Mouse (Mus musculus) T-helper 1 cell (primary cell): ENCODE measurements around the gene Kcnk10.

ENCODE experiments used
- in situ Hi-C: fragments of 300-600 bp; cut with MboI, MseI; formaldehyde crosslinking; loops from one replicate; pipeline ENCODE4 v1.15.1; 2025; ENCODE audit warnings: high pct_unique_total_duplicates

The Kcnk10 gene

DNA sequence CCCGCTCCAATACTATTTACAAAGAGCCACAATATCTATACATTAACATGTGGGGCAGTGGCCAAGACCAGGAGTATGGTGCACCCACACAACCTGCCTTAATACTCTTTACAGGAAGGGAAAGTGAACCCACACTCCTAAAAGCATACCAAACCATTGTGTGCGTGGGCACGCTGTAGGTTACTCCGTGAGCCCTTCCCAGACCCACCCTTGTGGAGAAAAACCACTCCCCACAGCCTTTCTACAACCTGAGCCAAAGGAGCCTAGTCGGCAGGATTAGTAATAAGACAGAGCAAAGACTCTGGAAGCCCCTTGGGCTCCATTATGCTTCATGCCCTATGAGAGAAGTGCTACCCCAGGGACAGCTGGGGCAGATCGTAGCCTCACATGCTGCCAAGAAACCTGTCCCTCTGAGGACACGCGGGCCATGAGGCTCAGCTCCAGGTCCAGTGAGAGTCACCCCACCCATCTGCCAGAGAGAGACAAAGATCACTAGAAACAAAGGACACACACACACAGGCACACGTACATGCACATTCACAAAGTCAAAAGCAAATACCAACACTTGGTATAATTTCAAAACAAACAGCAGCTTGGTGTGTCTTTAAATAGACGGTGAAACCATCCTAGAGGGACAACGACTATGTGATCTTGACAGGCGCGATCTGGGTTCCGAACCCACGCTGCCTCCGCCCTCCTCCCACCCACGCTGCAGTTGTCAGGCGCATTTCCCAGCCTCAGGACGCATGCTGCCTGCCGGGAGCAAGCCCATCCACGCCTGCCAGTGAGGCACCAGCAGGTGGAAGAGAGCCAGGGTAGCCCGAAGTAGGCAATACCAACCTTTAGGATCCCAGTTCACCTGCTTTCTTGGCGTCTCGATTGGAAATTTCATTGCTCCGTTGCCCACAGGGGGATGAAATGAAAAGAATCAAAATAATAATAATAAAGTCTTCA, 4.5 kb downstream of the Kcnk10 start:
- in situ Hi-C loops: no loop called here

DNA sequence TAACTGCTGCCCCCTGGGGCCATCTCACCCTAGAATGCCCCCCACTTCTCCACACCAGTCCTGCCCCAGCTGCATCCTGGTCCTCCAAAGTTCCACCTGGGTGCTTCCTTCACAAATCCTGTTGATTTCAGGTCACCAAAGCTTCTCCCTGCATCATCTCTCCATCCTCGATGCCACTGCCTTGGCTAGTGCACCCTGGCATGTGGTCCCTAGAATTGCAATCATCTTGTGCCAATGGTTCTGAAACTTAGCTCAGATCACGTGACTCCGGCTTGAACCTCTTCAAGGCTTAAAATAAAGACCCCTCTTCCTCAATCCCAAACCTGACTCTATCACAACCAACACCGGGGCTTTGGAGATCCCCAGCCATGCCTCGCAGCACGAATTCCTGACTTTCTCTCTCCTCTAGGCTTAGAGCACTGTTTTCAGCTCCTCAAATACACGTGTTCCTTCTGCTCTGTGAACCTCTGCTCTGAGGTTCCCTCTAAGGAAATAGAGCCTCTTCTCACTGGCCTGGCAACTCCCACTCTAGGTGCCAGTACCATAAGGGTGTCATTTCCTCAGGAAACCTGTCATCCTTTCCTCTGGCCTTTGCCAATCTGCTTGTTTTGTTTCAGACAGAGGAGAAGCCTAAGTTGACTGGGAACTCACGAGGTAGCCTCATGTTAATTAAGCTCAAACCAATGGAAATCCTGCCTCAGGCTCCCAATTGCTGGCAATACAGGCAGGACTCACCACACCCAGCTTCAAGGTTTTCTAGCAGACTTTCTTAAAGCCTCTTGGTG, 6.0 kb downstream of the Kcnk10 start:
- in situ Hi-C loops: no loop called here

DNA sequence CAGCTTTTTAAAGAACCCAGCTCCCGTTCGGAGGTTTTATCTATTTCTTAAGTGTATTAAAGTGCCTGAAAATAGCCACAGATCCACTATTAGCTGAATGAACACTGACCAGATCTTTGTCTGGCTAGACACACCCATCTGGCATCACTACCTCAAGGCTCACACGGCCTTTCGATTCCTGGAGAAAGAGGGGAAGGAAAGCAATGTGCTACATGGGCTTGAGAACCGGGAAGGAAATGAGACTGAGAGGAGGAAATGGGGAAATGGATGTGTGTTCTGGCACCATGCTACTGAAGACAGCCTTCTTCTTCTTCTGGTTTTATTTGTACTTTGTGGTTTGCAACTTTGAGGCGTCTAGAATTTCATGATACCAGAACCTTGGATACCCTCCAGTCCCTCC, 8.7 kb downstream of the Kcnk10 start:
- in situ Hi-C loops: loop anchor here (5.0 kb wide), 1 partner anchor 237 kb away; no protein-coding TSS in a partner anchor

DNA sequence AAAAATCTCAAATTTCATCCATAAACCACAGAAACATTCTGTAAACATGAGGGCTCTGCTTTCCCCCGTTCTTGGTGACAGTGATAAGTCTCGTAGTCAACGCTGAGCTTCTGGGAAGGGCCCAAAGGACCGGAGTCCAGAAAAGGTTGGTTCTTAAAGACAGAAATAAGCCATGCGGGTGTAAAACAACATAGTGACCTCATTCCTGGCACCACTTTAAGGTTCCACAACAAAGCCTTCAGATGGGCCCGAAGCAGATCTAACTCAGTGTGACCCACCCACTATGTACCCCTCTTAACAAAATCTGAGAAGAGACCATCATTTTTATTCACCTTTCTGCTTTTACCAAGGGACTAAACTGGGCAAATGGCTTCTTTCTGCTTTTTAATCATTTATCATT, 10.2 kb downstream of the Kcnk10 start:
- in situ Hi-C loops: loop anchor here (5.0 kb wide), 1 partner anchor 236 kb away; no protein-coding TSS in a partner anchor

DNA sequence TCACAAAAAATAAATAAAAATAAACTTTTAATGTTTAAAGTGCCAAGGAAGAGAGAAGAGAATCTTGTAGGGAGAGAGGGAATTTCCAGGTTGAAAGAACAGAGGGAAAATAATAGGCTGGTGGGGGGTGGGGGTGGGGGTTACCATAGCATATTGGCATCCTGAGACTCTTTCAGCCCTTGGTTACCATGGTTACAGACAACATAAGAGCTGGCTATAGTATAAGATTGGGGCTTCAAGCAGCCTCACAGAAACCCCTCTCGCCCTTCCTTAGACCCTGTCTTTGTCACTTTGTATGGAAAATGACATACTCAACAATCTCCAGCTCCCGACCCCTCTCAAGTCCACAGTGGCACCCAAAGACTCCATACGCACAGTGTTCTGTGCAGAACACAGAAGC, 13.7 kb downstream of the Kcnk10 start:
- in situ Hi-C loops: no loop called here

DNA sequence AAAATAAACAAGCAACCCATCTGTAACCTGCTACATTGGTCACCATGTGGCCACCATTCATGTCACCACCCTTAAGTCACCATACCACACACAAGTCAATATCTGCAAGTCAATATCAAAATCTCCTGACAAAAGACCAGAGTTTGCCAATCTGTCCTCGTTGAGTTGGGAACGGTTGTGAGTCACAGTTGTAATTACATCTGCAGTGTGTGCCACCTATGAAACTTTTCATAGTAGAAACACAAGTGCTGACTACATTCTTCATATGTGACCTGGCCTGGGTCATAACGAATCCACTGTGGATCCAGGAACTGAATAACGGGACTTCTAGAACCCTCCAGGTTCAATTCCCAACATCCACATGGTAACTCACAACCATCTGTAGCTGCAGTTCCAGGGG, 14.8 kb downstream of the Kcnk10 start:
- in situ Hi-C loops: no loop called here

DNA sequence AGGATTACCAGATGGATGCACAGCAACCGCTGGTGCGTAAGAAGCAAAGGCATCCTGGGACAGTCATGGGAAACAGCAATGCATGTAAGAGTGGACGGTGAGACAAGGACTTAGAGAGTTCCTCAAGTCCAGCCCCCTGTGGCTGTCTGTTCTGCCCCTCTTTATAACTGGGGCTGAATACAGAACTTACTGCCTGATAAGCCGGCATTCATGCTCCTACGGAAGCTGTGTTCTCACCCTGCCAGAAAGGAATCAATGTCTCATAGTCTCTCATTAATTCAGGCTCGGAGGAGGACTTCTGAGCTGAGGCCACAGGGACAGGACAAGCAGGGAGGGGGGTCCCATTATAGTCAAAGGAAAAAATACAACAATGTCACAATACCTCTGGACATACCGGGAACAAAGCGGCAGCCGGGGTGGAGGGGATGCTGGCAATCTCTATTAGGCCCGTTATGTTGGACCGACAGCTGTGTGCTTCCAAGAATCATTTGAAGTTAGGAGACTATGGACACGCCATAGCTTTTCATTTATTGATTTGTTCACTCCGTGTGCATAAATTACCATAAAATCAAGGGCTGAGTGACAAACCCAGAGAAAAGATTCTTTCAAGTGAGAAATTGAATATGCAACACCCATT, 15.7 kb downstream of the Kcnk10 start:
- in situ Hi-C loops: no loop called here

DNA sequence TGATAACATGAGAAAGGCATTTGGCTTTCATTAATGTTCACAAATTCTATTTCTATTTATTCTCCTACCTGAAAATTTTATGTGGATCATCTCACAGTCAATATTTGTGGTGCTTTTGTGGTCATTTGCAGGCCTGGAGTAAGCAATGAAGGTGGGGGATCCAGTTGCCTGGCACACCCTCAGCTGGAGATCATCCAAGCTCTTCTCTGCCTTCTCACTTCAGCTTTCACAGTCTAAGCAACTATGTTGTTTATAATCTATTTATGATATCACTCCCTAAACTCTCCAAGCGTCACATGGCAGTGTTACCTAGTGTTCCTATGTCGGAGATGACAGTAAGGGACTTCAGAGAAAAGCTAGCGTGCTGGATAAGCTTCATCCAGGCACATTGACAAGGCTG, 18.1 kb downstream of the Kcnk10 start:
- in situ Hi-C loops: no loop called here

DNA sequence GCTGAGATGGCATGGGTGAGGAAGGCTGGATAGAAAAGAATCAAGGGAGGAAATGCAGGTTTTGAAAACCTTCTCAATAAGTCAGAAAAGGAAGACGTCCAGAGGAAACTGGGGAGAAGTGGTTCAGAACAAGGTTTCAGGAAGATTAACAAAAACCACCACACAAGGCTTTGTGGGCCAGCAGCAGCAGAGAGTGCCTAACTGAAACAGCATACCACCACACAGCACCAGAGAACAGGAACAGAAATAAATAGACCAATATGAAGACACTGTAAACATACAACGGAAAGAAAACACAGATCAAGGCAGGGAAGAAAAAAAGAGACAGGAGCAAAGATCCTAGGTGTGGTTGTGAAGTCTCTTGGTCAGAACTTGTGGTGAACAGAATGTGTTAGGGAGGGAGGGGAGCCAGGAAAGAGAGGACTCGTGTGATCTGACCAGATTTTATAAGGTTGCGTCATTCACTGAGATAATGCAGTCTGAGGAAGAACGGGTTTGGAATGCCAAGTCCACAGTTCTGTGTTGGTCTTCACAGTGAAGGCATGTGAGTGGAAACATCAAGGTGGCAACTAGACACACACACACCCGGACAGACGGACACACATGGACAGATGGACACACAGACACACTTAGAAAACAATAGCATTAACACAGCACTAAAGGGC, 21.0 kb downstream of the Kcnk10 start:
- in situ Hi-C loops: no loop called here

DNA sequence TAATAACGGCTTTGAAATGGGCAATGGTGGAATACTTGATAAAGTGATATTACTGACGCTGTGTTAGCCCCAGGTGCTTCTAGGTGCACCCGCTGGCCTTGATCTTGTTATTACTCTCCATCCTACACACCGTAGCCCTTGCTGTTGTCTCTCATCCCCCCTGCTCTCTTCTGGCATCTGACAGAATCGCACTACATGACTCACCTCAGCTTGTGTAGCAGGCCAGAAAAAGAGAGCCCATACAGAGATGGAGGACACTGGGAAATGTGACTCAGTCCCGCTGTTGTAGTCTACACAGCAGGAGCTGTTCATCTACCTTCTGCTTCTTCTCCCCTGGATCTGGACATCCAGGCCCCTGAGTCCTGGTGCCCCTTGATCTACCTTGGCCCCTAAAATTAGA, 28.1 kb downstream of the Kcnk10 start:
- in situ Hi-C loops: no loop called here

DNA sequence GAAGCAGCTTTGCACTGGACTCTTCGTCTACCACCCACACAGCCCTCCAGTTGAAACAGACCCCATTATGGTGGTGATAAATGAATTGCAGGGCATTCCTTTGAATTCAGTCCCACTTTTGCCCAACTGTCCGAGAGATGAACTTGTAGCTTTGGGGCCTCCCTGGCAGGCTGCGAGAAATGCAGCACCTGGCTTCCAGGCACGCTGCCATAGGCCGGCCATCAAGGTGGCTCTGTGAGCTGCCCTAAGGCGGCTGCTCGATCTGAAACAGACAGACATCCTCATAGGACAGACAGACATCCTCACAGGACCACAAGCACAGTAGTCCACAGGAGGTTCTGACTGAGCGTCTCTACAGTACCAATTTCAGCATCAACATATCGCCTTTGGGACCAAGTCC, 30.0 kb downstream of the Kcnk10 start:
- in situ Hi-C loops: no loop called here

DNA sequence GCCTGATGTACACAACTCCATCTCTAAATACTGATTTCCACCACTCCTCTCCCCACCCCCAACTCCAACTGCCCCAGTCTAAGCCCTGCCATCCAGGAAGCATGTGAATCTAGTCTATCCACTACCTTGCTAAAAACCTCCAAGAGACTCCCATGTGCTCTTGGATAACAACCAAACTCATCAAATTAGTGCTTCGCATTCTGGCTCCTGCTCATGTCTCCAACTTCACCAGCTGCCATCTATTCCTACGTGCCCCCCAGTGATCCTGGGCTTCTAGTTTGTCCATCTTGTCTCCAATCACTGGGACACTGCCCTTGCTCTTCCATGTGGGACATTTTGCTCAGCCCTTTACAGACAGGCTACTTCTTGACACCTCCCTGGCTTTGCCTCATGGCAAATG, 32.2 kb downstream of the Kcnk10 start:
- in situ Hi-C loops: no loop called here

DNA sequence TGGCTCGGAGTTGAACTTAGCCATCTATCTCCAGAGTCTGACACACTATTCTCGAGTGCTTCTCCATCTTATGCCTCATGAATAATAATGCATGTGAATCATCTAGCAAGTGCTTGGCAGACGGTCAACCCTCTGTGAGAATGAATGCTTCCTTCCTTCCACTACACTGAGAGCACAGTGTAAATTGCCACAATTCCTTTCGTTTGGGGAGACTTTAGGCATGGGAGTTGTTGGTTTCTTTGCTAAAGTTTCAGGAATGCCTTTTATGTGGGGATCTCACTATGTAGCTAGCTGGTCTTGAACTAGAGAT, 32.9 kb downstream of the Kcnk10 start:
- in situ Hi-C loops: no loop called here

DNA sequence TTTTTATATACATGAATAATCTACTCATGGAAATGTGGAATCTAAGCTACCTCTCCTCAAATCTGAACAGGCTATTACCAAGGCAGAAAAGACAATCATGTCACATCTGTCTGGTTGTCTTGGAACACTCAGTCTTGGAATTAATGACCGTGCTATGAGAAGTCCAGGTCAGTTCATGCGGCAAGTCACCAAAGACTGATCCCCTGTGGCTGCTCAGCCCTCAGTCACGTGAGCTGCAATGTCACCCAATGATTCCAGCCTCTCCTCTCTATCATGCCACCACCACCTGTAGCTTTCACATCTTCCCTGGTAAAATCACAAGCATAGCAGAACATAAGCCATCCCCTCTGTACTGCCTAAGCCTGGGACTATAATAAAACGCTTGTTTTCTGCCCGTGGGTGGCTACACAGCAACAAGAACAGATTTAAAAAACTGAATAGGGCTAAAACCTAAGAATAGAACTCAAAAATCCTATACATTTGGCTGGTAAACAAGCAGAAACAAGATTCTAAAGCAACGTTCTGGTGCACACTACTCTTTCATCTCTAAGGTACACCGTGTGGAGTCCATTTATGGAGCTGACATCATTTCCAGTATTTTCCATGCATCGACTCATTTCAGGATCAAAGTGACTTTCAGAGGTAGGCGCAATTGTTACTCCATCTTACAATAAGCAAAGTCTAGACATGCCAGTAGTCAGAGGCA, 33.4 kb downstream of the Kcnk10 start:
- in situ Hi-C loops: no loop called here

DNA sequence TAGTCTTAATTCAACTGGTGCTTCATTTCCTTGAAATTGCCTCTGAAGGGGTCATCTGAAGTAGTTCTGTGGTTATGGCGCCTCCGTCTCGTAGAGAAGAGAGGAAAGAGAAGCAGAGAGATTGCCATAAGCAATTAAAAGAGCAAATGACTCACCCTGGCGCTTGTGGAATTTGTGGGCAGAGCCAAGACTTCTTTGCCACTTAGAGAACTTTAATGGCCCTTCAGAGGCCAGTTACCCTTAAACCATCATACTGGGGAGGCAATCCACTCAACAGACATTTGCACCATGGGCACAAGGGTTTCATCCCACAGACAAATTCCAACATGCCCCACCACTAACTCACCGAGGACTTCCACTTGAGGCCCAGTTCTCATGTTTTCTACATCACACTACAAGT, 41.4 kb downstream of the Kcnk10 start:
- in situ Hi-C loops: no loop called here

DNA sequence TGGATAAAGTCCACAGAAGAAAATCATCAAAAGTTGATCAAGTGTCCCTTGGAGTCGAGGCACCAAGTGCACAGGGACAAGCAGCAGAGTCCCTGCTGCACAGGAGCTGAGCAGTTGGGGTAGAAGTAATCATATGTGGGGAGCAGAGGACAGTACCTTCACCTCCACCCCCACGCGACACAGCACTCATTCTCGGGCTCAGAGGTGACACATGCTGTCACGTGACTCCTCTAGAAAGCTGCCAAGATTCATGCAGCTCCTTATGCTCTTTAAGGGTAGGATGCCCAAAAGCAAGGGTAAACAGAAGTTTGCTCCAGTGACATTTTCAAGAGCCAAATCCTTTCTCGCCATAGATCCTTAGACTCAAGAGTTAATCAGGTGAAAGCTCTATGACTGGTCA, 42.1 kb downstream of the Kcnk10 start:
- in situ Hi-C loops: no loop called here

DNA sequence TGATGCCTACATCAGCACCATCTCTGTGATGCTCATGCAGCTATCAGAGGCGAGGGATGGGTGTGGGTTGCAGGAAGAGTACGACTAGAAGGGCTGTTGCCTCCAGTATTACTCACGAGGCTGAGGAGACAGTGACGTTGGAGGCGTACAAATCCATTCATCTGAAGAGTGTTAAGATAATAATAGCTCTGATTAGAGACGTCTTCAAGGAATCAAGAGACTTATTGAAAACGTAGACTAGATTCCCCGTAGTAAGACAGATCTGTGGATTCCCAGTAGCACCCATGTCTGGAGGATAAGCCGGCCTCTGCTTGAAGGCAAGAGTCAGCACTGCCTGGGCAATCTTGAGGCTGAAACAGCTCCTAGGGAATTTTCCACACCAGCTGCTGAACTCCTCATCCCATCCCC, 42.6 kb downstream of the Kcnk10 start:
- in situ Hi-C loops: no loop called here

DNA sequence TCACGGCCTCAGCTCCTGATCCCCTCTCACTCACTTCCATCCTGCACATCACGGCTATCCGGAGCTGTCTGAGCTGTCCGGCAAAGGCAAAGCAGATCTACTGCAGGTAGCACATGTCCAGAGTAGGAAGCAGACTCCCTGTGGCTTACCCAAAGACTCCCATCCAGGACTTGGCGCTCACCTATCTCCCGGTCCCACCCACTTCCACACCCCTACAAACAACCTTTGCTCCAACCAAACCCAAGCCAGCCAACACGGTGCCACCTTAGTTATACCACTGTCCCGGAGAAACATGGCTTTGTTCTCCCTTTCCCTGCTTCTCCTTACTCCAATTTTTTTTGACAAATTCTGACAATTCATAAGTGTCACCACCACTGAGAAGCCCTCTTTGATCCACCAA, 49.5 kb downstream of the Kcnk10 start:
- in situ Hi-C loops: no loop called here

DNA sequence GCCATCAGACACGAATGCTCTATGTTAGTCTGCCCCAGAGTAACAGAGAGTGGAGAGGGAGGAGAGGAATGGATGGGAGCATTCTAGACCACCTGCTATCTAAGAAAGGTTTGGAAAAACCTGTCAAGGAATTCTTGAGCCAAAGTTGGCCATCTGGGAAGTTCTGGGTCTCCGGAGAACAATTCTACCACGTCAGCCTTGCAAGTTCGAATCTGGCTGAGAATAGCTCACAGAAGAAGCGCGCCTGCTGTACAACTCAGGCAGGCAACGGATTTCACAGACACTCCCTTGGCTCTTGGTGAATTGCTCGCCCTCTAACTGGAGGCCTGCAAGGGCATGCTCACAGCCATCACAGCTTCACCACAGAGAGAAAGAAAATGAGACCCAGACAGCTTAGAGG, 52.7 kb downstream of the Kcnk10 start:
- in situ Hi-C loops: no loop called here

DNA sequence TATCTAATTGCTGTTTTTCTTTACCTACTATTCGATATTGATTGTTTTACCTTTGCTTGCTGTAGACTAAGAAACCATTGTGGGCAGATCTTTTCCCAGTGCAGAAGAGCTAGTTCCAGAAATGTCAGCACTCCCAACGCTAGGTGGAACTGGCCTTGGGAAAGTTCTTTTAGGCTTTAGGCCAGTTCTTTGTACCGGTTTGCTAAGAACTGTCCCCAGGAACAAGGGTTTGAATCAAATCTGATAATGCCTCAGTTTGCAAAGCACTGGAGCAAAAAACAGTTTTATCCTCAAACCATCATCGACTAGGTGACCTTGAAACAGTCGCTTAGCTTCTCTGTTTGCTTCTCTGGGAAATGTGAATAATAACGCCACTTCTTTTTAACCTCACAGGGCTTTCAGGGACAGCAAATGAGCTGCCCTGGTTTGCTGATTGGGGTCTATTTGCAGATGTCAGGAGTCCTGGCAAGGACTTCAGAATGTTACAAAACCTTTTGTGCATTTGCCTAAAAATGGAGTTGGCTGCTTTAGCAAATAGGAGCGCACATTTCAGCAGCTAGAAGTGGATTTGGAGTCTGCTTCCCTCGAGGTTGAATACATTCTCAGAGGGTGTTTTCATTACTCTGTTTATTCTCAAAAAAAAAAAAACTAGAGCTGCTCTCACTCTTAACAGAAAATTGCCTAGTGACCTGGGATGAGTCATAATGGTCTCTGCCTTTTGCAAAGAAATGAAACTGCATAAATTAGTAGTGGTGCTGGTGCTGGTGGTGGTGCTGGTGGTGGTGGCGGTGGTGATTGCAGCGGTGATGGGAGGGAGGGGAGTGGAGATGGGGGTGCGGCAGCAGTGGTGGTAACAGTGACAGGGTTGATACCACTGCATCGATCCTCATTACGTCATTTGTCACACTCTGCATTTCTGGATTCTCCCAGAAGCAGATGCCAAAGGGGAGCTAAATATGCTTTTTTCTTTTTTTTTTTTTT, 53.5 kb downstream of the Kcnk10 start:
- in situ Hi-C loops: no loop called here
